Mouse (Mus musculus): ENCODE results near the gene Fkbp14. TPM values are rescaled to one million over a fixed set of nuclear protein-coding genes. Genes with fewer than 3 reads are reported as not detected.

Gene Fkbp14
- polyA plus RNA-seq, 1 experiment from 2014 or later = 21.0 TPM

- Histone ChIP-seq H3K9me3 (replicated peaks) (no peaks in the 10 kb centered on the region), H3K9ac (no peak overlapping the region), H3K27me3 (no peaks in the 10 kb centered on the region), H3K4me2 (replicated peaks) (no peak overlapping the region), H3K4me1 (peaks cover 15% of the 10 kb centered on the region), H3K36me3 (0 out of 2 replicates have a peak, but pooled peaks cover 3% of the 10 kb centered on the region), H3K4me3 (no peak overlapping the region), H3K27ac (no peak overlapping the region)
- ATAC-seq (ENCODE audit: low FRiP score) = no peak
- WGBS = 87% methylated on average over 5 of the region's 5 CpGs
Observed at GRCm38 (mm10) chr6:54600681-54601347, 3.7 kb upstream of the Fkbp14 start.

GRCm38 (mm10) chr6:54597711-54598110, 603 bp upstream of the Fkbp14 start:
- no peak for ATAC-seq (ENCODE audit: low FRiP score)
- no peaks in the 10 kb centered on the region for H3K27me3 ChIP-seq

GRCm38 (mm10) chr6:54595330-54595878, 1.7 kb downstream of the Fkbp14 start:
- peaks cover 33% of the 10 kb centered on the region for H3K4me1 ChIP-seq
- no peak; the same call in 1 of the 2 replicates for ATAC-seq (ENCODE audit: low FRiP score)

More at GRCm38 (mm10) chr6:54597711-54598110, 603 bp upstream of the Fkbp14 start:
- Histone ChIP-seq H3K27ac (no peak overlapping the region), H3K9ac (no peak overlapping the region), H3K4me1 (peaks cover 20% of the 10 kb centered on the region), H3K36me3 (no peaks in the 10 kb centered on the region), H3K4me3 (no peak overlapping the region), H3K9me3 (replicated peaks) (no peaks in the 10 kb centered on the region), H3K4me2 (replicated peaks) (no peak overlapping the region)
- WGBS = 90% methylated on average over 3 of the region's 3 CpGs

GRCm38 (mm10) chr6:54594469-54595329, 2.4 kb downstream of the Fkbp14 start, which contains the start of gene Plekha8:
Gene Plekha8 (plus strand): TSS chr6:54595111.
- Histone ChIP-seq H3K9ac (peak within 1 kb of the TSS; percentile 90), H3K36me3 (no peaks in the 10 kb centered on the region), H3K27ac (peak within 1 kb of the TSS; percentile 86), H3K4me3 (peak within 1 kb of the TSS; percentile 92), H3K27me3 (no peaks in the 10 kb centered on the region), H3K4me2 (replicated peaks) (peak within 1 kb of the TSS; percentile 74), H3K9me3 (replicated peaks) (no peaks in the 10 kb centered on the region), H3K4me1 (peaks cover 33% of the 10 kb centered on the region)
- under 1% methylated on average over 46 of the region's 49 CpGs for WGBS
- ATAC-seq (ENCODE audit: low FRiP score) = peak; percentile 93

More at GRCm38 (mm10) chr6:54595330-54595878, 1.7 kb downstream of the Fkbp14 start:
- Histone ChIP-seq H3K36me3 (no peaks in the 10 kb centered on the region), H3K9ac (peak overlapping the region; percentile 90), H3K27me3 (no peaks in the 10 kb centered on the region), H3K4me3 (peak overlapping the region; percentile 92), H3K4me2 (replicated peaks) (peak overlapping the region; percentile 74), H3K27ac (peak overlapping the region; percentile 86), H3K9me3 (replicated peaks) (no peaks in the 10 kb centered on the region)
- under 1% methylated on average over 43 of the region's 48 CpGs for WGBS

GRCm38 (mm10) chr6:54593766-54594468, 3.2 kb downstream of the Fkbp14 start:
- Histone ChIP-seq H3K9ac (peak overlapping the region; percentile 68; the same call in 1 of the 2 replicates), H3K4me2 (replicated peaks) (peak overlapping the region; percentile 74), H3K9me3 (replicated peaks) (no peaks in the 10 kb centered on the region), H3K36me3 (no peaks in the 10 kb centered on the region), H3K4me3 (peak overlapping the region; percentile 54), H3K27me3 (no peaks in the 10 kb centered on the region), H3K27ac (no peak overlapping the region), H3K4me1 (peaks cover 33% of the 10 kb centered on the region)
- ATAC-seq (ENCODE audit: low FRiP score) = no peak
- WGBS = 63% methylated on average over 8 of the region's 8 CpGs

- H3K27me3 ChIP-seq = no peaks in the 10 kb centered on the region
- H3K36me3 ChIP-seq = no peaks in the 10 kb centered on the region
- H3K4me3 ChIP-seq = peak overlapping the region; percentile 54
- peak overlapping the region; percentile 70 for H3K4me2 ChIP-seq (replicated peaks)
- peak overlapping the region; percentile 68 for H3K9ac ChIP-seq
- peak; percentile 79 for ATAC-seq (ENCODE audit: low FRiP score)
- H3K27ac ChIP-seq = peak overlapping the region; percentile 79
- peaks cover 33% of the 10 kb centered on the region for H3K4me1 ChIP-seq
- no peaks in the 10 kb centered on the region for H3K9me3 ChIP-seq (replicated peaks)
- under 1% methylated on average over 20 of the region's 20 CpGs for WGBS
Observed at GRCm38 (mm10) chr6:54592938-54593535, 4.1 kb downstream of the Fkbp14 start.

- 52% methylated on average over 6 of the region's 6 CpGs for WGBS
- Histone ChIP-seq H3K4me3 (0 out of 2 replicates have a peak overlapping the region, but pooled peaks have one; percentile 6), H3K9ac (no peak overlapping the region), H3K4me2 (replicated peaks) (peak overlapping the region; percentile 41), H3K27me3 (no peaks in the 10 kb centered on the region), H3K36me3 (no peaks in the 10 kb centered on the region), H3K4me1 (peaks cover 27% of the 10 kb centered on the region), H3K27ac (no peak overlapping the region), H3K9me3 (replicated peaks) (no peaks in the 10 kb centered on the region)
- no peak for ATAC-seq (ENCODE audit: low FRiP score)
Observed at GRCm38 (mm10) chr6:54591778-54592177, 5.3 kb downstream of the Fkbp14 start.

- Histone ChIP-seq H3K4me2 (replicated peaks) (no peak overlapping the region), H3K27ac (no peak overlapping the region), H3K4me1 (peaks cover 17% of the 10 kb centered on the region), H3K36me3 (no peaks in the 10 kb centered on the region), H3K27me3 (no peaks in the 10 kb centered on the region), H3K9me3 (replicated peaks) (no peaks in the 10 kb centered on the region), H3K9ac (no peak overlapping the region), H3K4me3 (no peak overlapping the region)
- no peak for ATAC-seq (ENCODE audit: low FRiP score)
- 91% methylated on average over 2 of the region's 2 CpGs for WGBS
Observed at GRCm38 (mm10) chr6:54590691-54591090, 6.4 kb downstream of the Fkbp14 start.

GRCm38 (mm10) chr6:54588212-54588611, 8.9 kb downstream of the Fkbp14 start:
- 38% methylated on average over 1 of the region's 1 CpGs for WGBS
- H3K9me3 ChIP-seq (replicated peaks) = no peaks in the 10 kb centered on the region
- no peaks in the 10 kb centered on the region for H3K36me3 ChIP-seq
- H3K9ac ChIP-seq = no peak overlapping the region
- no peaks in the 10 kb centered on the region for H3K27me3 ChIP-seq
- peaks cover 14% of the 10 kb centered on the region for H3K4me1 ChIP-seq
- H3K4me2 ChIP-seq (replicated peaks) = no peak overlapping the region
- no peak for ATAC-seq (ENCODE audit: low FRiP score)
- H3K4me3 ChIP-seq = no peak overlapping the region
- H3K27ac ChIP-seq = no peak overlapping the region

- Histone ChIP-seq H3K4me1 (peaks cover 13% of the 10 kb centered on the region), H3K9ac (no peak overlapping the region), H3K27ac (no peak overlapping the region), H3K9me3 (replicated peaks) (no peaks in the 10 kb centered on the region), H3K36me3 (no peaks in the 10 kb centered on the region), H3K27me3 (no peaks in the 10 kb centered on the region), H3K4me3 (no peak overlapping the region), H3K4me2 (replicated peaks) (no peak overlapping the region)
- ATAC-seq (ENCODE audit: low FRiP score) = no peak
- WGBS = 80% methylated on average over 4 of the region's 4 CpGs
Observed at GRCm38 (mm10) chr6:54587683-54588082, 9.4 kb downstream of the Fkbp14 start.

- Histone ChIP-seq H3K9ac (no peak overlapping the region), H3K36me3 (no peaks in the 10 kb centered on the region; the same call in 1 of the 2 replicates), H3K27ac (no peak overlapping the region), H3K4me1 (peaks cover 8% of the 10 kb centered on the region), H3K27me3 (no peaks in the 10 kb centered on the region), H3K9me3 (replicated peaks) (no peaks in the 10 kb centered on the region), H3K4me3 (no peak overlapping the region), H3K4me2 (replicated peaks) (no peak overlapping the region)
- WGBS = 86% methylated on average over 8 of the region's 8 CpGs
- no peak for ATAC-seq (ENCODE audit: low FRiP score)
Observed at GRCm38 (mm10) chr6:54586911-54587310, 10.2 kb downstream of the Fkbp14 start.

Data from hindbrain, embryonic 12.5 days (tissue).